Mouse (Mus musculus) stomach, embryonic 15.5 days (tissue): ENCODE results near the gene Trp53i13. TPM values are rescaled to one million over a fixed set of nuclear protein-coding genes. Genes with fewer than 3 reads are reported as not detected.
A peak's percentile ranks its signal among the peaks of the same experiment; 100 is the strongest.

Source experiments
- ATAC-seq: fragments of 200-750 bp; cut with Nextera tagmentation; 2 replicates; pipeline ENCODE4 v1.8.0; 2017; ENCODE audit warnings: low read depth, moderate number of reproducible peaks, moderate TSS enrichment; ENCODE audit not compliant: insufficient read depth, low FRiP score
- H3K27ac ChIP-seq: fragments of 300-500 bp; sonication (generic); 2 replicates; pipeline ENCODE4 v1.5.1; 2015; ENCODE audit warnings: mild to moderate bottlenecking, inconsistent platforms
- H3K27me3 ChIP-seq: fragments of 300-500 bp; sonication (generic); replicated peaks from 2 replicates; pipeline ENCODE4 v1.6.1; 2015; ENCODE audit warnings: inconsistent platforms
- H3K36me3 ChIP-seq: fragments of 300-500 bp; sonication (generic); 2 replicates; pipeline ENCODE4 v1.6.1; 2015; ENCODE audit warnings: inconsistent platforms
- H3K4me1 ChIP-seq: fragments of 300-500 bp; sonication (generic); 2 replicates; pipeline ENCODE4 v1.6.1; 2015; ENCODE audit warnings: inconsistent platforms
- H3K4me2 ChIP-seq: fragments of 300-500 bp; sonication (generic); 2 replicates; pipeline ENCODE4 v1.6.1; 2015; ENCODE audit warnings: mild to moderate bottlenecking, inconsistent platforms
- H3K4me3 ChIP-seq: fragments of 300-500 bp; sonication (generic); replicated peaks from 2 replicates; pipeline ENCODE4 v1.5.1; 2015; ENCODE audit warnings: inconsistent platforms
- H3K9ac ChIP-seq: fragments of 300-500 bp; sonication (generic); 2 replicates; pipeline ENCODE4 v1.6.1; 2015; ENCODE audit warnings: inconsistent platforms
- H3K9me3 ChIP-seq: fragments of 300-500 bp; sonication (generic); 2 replicates; pipeline ENCODE4 v1.6.1; 2016; ENCODE audit warnings: inconsistent platforms
- WGBS: fragments of 180-500 bp; shearing (Covaris S2); methylation state at CpG from one replicate; pipeline ENCODE4 v1.1.7; 2015; 5-methylcytosine and 5-hydroxymethylcytosine counted together
- polyA plus RNA-seq: library from polyadenylated mRNA; unstranded; fragments of >200 nt; fragmentation: Nextera tagmentation; extraction: Ambion mirVana; gene quantifications from 2 replicates; pipeline ENCODE4 v1.2.1, GENCODE M21; 2015

The Trp53i13 gene
- polyA plus RNA-seq, 1 experiment from 2014 or later, result 35.8 TPM

DNA sequence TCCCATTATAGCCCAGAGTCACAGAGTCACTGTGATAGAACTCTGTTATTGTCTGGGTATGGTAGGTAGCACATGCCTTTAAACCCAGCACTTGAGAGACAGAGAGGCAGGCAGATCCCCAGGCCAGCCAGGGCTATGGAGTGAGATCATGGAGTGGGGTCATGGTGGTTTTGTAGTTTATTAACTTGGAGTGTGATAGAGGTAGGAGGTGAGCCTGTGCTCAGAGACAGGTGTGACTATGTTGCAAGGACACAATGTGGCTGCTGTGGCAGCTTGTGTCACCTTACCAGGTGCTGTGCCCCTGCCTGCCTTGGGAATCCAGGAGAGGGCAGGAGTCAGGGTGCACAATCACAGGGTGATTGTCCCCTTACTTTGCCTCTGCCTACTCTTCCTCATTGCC is 20.3 kb downstream of the Trp53i13 start:
- Histone ChIP-seq H3K4me3 (0 out of 2 replicates have a peak overlapping the region, but pooled peaks have one; percentile 1), H3K27ac (peak overlapping the region; percentile 41; the same call in 1 of the 2 replicates), H3K4me1 (peaks cover 64% of the 10 kb centered on the region), H3K27me3 (no peaks in the 10 kb centered on the region), H3K9ac (no peak overlapping the region), H3K9me3 (no peaks in the 10 kb centered on the region), H3K36me3 (peaks cover 6% of the 10 kb centered on the region; the same call in 1 of the 2 replicates), H3K4me2 (peak overlapping the region; percentile 88; the same call in 1 of the 2 replicates)
- ATAC-seq, result no peak

DNA sequence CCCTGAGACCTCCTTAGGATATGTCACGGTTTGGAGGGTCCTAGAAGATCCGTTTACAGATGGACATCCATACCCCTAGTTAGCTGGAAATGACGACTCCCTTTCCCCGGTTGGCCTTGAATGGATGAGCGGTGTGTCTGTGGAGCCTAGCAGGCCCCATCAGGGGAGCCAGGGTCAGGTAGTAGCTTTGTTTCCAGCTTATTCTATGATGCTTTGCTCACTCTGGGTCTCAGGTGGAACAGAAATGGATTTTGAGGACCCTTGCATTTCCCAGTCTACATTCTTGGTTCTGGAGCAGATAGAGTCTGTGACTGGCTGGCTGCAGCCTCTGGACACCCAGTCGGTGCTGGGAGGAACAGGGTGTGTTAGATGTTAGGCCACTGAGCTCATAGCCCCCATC is 21.0 kb downstream of the Trp53i13 start:
- no peak for ATAC-seq
- Histone ChIP-seq H3K36me3 (0 out of 2 replicates have a peak, but pooled peaks cover under 1% of the 10 kb centered on the region), H3K27ac (0 out of 2 replicates have a peak overlapping the region, but pooled peaks have one; percentile 88), H3K4me2 (peak overlapping the region; percentile 88), H3K4me3 (peak overlapping the region; percentile 91), H3K9me3 (no peaks in the 10 kb centered on the region), H3K4me1 (peaks cover 59% of the 10 kb centered on the region), H3K27me3 (no peaks in the 10 kb centered on the region), H3K9ac (peak overlapping the region; percentile 83; the same call in 1 of the 2 replicates)
- WGBS, result 65% methylated on average over 6 of the region's 6 CpGs

- no peaks in the 10 kb centered on the region for H3K36me3 ChIP-seq
- H3K4me2 ChIP-seq, result peak overlapping the region; percentile 88
- no peaks in the 10 kb centered on the region for H3K27me3 ChIP-seq
- WGBS, result 27% methylated on average over 4 of the region's 4 CpGs
- H3K4me1 ChIP-seq, result peaks cover 58% of the 10 kb centered on the region
- H3K4me3 ChIP-seq, result peak overlapping the region; percentile 91
- peak overlapping the region; percentile 83 for H3K9ac ChIP-seq
- no peaks in the 10 kb centered on the region for H3K9me3 ChIP-seq
- peak overlapping the region; percentile 88 for H3K27ac ChIP-seq
- ATAC-seq, result no peak
Measured at GRCm38 (mm10) chr11:77494344-77494676, 21.5 kb downstream of the Trp53i13 start.

- H3K27ac ChIP-seq, result peak within 1 kb of the TSS; percentile 94
- no peaks in the 10 kb centered on the region for H3K9me3 ChIP-seq
- H3K9ac ChIP-seq, result peak within 1 kb of the TSS; percentile 83
- H3K4me3 ChIP-seq, result peak within 1 kb of the TSS; percentile 91
- no peaks in the 10 kb centered on the region for H3K36me3 ChIP-seq
- under 1% methylated on average over 47 of the region's 74 CpGs for WGBS
- peaks cover 61% of the 10 kb centered on the region for H3K4me1 ChIP-seq
- no peaks in the 10 kb centered on the region for H3K27me3 ChIP-seq
- ATAC-seq, result no peak
- peak within 1 kb of the TSS; percentile 96 for H3K4me2 ChIP-seq
Measured at GRCm38 (mm10) chr11:77493512-77494343, 22.1 kb downstream of the Trp53i13 start, which contains the start of gene Git1. TSS of gene Git1 (plus strand) at chr11:77493562.

- no peaks in the 10 kb centered on the region for H3K36me3 ChIP-seq
- peak overlapping the region; percentile 55; the same call in 1 of the 2 replicates for H3K9ac ChIP-seq
- H3K27ac ChIP-seq, result peak overlapping the region; percentile 94
- H3K27me3 ChIP-seq, result no peaks in the 10 kb centered on the region
- peak overlapping the region; percentile 96 for H3K4me2 ChIP-seq
- ATAC-seq, result peak; percentile 81
- H3K4me1 ChIP-seq, result peaks cover 62% of the 10 kb centered on the region
- peak overlapping the region; percentile 91 for H3K4me3 ChIP-seq
- no peaks in the 10 kb centered on the region for H3K9me3 ChIP-seq
- WGBS, result 1% methylated on average over 31 of the region's 32 CpGs
Measured at GRCm38 (mm10) chr11:77492911-77493332, 22.9 kb downstream of the Trp53i13 start.

DNA sequence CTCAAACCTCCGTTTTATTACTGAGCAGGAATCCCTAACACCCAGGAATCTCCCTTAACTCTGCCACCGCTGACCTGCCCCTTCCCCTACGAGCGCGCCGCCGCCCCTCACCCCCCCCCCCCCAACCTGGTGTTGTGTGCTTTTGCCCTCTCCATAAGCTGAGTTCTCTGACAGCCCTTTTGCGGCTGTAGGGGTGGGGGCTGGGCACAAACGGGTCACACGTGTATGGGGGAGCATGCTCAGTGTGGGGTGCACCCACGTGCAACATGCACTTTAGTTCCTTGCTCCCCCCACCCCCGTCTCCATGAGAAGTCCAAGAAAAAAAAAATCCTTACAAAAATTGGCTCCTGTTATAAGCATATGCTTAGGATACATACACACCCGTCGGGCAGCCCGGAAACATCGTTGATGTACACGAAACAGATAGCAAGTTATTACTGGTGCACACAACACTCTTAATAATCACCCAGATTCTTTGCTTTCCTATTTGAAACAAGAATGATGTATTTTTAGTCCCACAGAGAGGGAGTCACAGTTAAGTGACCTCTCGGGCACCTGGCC is 23.4 kb downstream of the Trp53i13 start:
- Histone ChIP-seq H3K4me2 (peak overlapping the region; percentile 96), H3K27ac (peak overlapping the region; percentile 94), H3K4me3 (peak overlapping the region; percentile 91), H3K9me3 (no peaks in the 10 kb centered on the region), H3K4me1 (peaks cover 61% of the 10 kb centered on the region), H3K27me3 (no peaks in the 10 kb centered on the region), H3K9ac (peak overlapping the region; percentile 55; the same call in 1 of the 2 replicates), H3K36me3 (no peaks in the 10 kb centered on the region)
- WGBS, result under 1% methylated on average over 18 of the region's 18 CpGs
- no peak for ATAC-seq

GRCm38 (mm10) chr11:77491502-77492291 is 24.1 kb downstream of the Trp53i13 start:
- peak overlapping the region; percentile 96 for H3K4me2 ChIP-seq
- no peaks in the 10 kb centered on the region for H3K27me3 ChIP-seq
- peaks cover 60% of the 10 kb centered on the region for H3K4me1 ChIP-seq
- peak; percentile 53 for ATAC-seq
- peak overlapping the region; percentile 91 for H3K4me3 ChIP-seq
- H3K27ac ChIP-seq, result peak overlapping the region; percentile 94
- H3K9ac ChIP-seq, result no peak overlapping the region
- no peaks in the 10 kb centered on the region for H3K36me3 ChIP-seq
- WGBS, result under 1% methylated on average over 23 of the region's 23 CpGs
- H3K9me3 ChIP-seq, result no peaks in the 10 kb centered on the region

DNA sequence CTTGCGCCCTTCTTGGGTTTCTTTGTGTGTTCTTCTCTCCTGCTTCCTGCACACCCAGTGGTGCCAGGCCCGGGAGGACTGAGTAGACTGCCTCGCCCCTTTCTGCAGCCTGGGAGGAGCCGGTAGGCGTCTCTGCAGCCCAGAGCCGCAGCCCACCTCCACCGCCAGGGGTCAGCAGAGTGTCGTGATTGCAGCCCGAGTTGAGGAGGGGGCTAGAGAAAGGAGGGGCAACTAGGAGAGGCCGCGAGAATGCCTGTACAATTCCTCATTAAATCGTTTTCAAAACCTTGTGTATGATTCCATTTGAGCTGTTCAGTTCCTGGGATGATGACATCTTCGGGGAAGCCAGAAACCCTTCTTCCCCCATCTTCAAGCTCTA is 24.7 kb downstream of the Trp53i13 start:
- H3K9ac ChIP-seq, result no peak overlapping the region
- peak overlapping the region; percentile 94 for H3K27ac ChIP-seq
- H3K27me3 ChIP-seq, result no peaks in the 10 kb centered on the region
- H3K9me3 ChIP-seq, result no peaks in the 10 kb centered on the region
- under 1% methylated on average over 13 of the region's 13 CpGs for WGBS
- peak; percentile 67 for ATAC-seq
- peak overlapping the region; percentile 91 for H3K4me3 ChIP-seq
- peaks cover 59% of the 10 kb centered on the region for H3K4me1 ChIP-seq
- H3K36me3 ChIP-seq, result no peaks in the 10 kb centered on the region
- H3K4me2 ChIP-seq, result peak overlapping the region; percentile 96

DNA sequence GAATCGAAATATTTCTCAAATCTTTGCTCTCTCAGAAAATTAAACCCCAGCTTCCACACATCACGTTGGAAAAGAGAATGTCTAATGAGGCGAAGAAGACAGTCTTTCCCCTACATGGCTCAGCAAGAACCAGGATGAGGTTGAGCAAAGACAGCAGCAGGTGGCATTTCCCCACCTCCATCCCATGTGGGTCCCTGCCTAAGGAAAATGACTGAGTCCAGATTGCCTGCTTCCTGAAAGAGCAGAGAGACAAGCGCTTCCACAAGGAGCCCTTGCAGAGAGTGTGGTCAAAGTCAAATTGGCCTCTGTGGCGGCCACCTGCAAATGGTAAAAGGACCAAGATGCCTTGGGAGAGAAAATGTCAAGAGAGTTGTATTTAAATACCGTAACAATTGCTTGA is 25.3 kb downstream of the Trp53i13 start:
- ATAC-seq, result no peak
- Histone ChIP-seq H3K9me3 (no peaks in the 10 kb centered on the region), H3K27me3 (no peaks in the 10 kb centered on the region), H3K4me1 (peaks cover 62% of the 10 kb centered on the region), H3K27ac (peak overlapping the region; percentile 94), H3K4me3 (no peak overlapping the region), H3K36me3 (no peaks in the 10 kb centered on the region), H3K9ac (no peak overlapping the region), H3K4me2 (peak overlapping the region; percentile 96)
- WGBS, result 71% methylated on average over 6 of the region's 6 CpGs

GRCm38 (mm10) chr11:77489591-77490235 is 26.1 kb downstream of the Trp53i13 start, which contains the start of gene Ankrd13b:
TSS of gene Ankrd13b (minus strand) at chr11:77489678.
- Histone ChIP-seq H3K4me1 (peaks cover 60% of the 10 kb centered on the region), H3K9ac (peak within 1 kb of the TSS; percentile 76), H3K9me3 (no peaks in the 10 kb centered on the region), H3K4me2 (peak within 1 kb of the TSS; percentile 96), H3K4me3 (peak within 1 kb of the TSS; percentile 87), H3K27ac (peak within 1 kb of the TSS; percentile 94), H3K36me3 (no peaks in the 10 kb centered on the region), H3K27me3 (no peaks in the 10 kb centered on the region)
- ATAC-seq, result no peak
- WGBS, result under 1% methylated on average over 50 of the region's 87 CpGs
